Mouse (Mus musculus) lung, postnatal 0 days (tissue): ENCODE results near the gene Ntrk3.

Experiments used
- CTCF ChIP-seq: IDR thresholded peaks from 2 replicates; pipeline ENCODE4 v1.5.1; 2016; ENCODE audit warnings: antibody characterized with exemption, mild to moderate bottlenecking
- EP300 ChIP-seq: IDR thresholded peaks from 2 replicates; pipeline ENCODE4 v1.6.1; 2016; ENCODE audit warnings: antibody characterized with exemption, mild to moderate bottlenecking, control low read depth

- TF ChIP-seq CTCF = no peak
- TF ChIP-seq EP300 = no peak
Measured at GRCm38 (mm10) chr7:78584936-78585335, 152.9 kb downstream of the Ntrk3 start.
